21 mouse cellular contexts compared by ENCODE assay signal in genomic region chr11:22247736-22248135, GRCm38 (mm10).
"Had no signal": no experiment of that assay in that cellular context is flagged by ENCODE, and none has a peak within 500 bp of the region (broad histone marks: within the 10 kb centered on the region; RNA-seq: fewer than 3 reads in every experiment).

No protein-coding gene starts in this region.

- DNase-seq: kidney, adult 11 months; kidney, adult 8-10 months; kidney, postnatal 10 days; kidney, postnatal 36 days; left cerebral cortex, postnatal 4 days; liver, postnatal 0 days; lung, postnatal 14 days; right cerebral cortex, adult 18-20 months; right cerebral cortex, postnatal 14 days; thymus, adult 18-20 months; thymus, postnatal 36 days had no signal

- H3K27ac ChIP-seq: kidney, embryonic 15.5 days; limb, embryonic 12.5 days; limb, embryonic 15.5 days; liver, embryonic 14.5 days; lung, embryonic 15.5 days; midbrain, embryonic 12.5 days; midbrain, embryonic 15.5 days; neural tube, embryonic 12.5 days; neural tube, embryonic 15.5 days had no signal

- H3K4me3 ChIP-seq: kidney, embryonic 15.5 days; limb, embryonic 12.5 days; limb, embryonic 15.5 days; lung, embryonic 15.5 days; megakaryocyte, embryonic 14.5 days; midbrain, embryonic 12.5 days; midbrain, embryonic 15.5 days; neural tube, embryonic 12.5 days; neural tube, embryonic 15.5 days had no signal
